Mouse (Mus musculus) intestine, embryonic 14.5 days (tissue): ENCODE measurements around the gene Iqsec2. TPM values are rescaled to one million over a fixed set of nuclear protein-coding genes. Genes with fewer than 3 reads are reported as not detected.

Source experiments
- ATAC-seq: fragments of 200-750 bp; cut with Nextera tagmentation; replicated peaks from 2 replicates; pipeline ENCODE4 v1.8.0; 2017; ENCODE audit warnings: low read depth, moderate number of reproducible peaks, moderate TSS enrichment, moderate library complexity; ENCODE audit not compliant: low FRiP score, low TSS enrichment
- DNase-seq: peaks from one replicate; pipeline ENCODE4 v3.0.0-alpha.2; 2018; ENCODE audit warnings: low spot score
- H3K27ac ChIP-seq: fragments of 300-500 bp; sonication (generic); 2 replicates; pipeline ENCODE4 v1.5.1; 2014; ENCODE audit warnings: low read depth, mild to moderate bottlenecking, control low read depth
- H3K27me3 ChIP-seq: fragments of 300-500 bp; sonication (generic); replicated peaks from 2 replicates; pipeline ENCODE4 v1.6.1; 2014; ENCODE audit warnings: low read length, control low read depth; ENCODE audit not compliant: control insufficient read depth, insufficient read depth
- H3K36me3 ChIP-seq: fragments of 300-500 bp; sonication (generic); 2 replicates; pipeline ENCODE4 v1.6.1; 2014; ENCODE audit warnings: low read length, control low read depth; ENCODE audit not compliant: control insufficient read depth, insufficient read depth
- H3K4me1 ChIP-seq: fragments of 300-500 bp; sonication (generic); replicated peaks from 2 replicates; pipeline ENCODE4 v1.6.1; 2014; ENCODE audit warnings: low read length, control low read depth, mixed read lengths; ENCODE audit not compliant: control insufficient read depth, insufficient read depth
- H3K4me2 ChIP-seq: fragments of 300-500 bp; sonication (generic); 2 replicates; pipeline ENCODE4 v1.6.1; 2014; ENCODE audit warnings: low read length
- H3K4me3 ChIP-seq: fragments of 300-500 bp; sonication (generic); 2 replicates; pipeline ENCODE4 v1.5.1; 2014; ENCODE audit warnings: low read depth, low read length, control low read depth, mixed read lengths
- H3K9ac ChIP-seq: fragments of 300-500 bp; sonication (generic); 2 replicates; pipeline ENCODE4 v1.6.1; 2014; ENCODE audit warnings: mild to moderate bottlenecking, low read length
- H3K9me3 ChIP-seq: fragments of 300-500 bp; sonication (generic); 2 replicates; pipeline ENCODE4 v1.6.1; 2016; ENCODE audit warnings: low read length, control low read depth; ENCODE audit not compliant: control insufficient read depth
- WGBS: fragments of 180-500 bp; shearing (Covaris S2); extraction: QIAGEN DNeasy Blood & Tissue Kit; methylation state at CpG from one replicate; pipeline ENCODE4 v1.1.7; 2014; 5-methylcytosine and 5-hydroxymethylcytosine counted together
- polyA plus RNA-seq: library from polyadenylated mRNA; unstranded; fragments of >200 nt; fragmentation: Nextera tagmentation; extraction: Ambion mirVana; gene quantifications from 2 replicates; pipeline ENCODE4 v1.2.1, GENCODE M21; 2014

The Iqsec2 gene
- polyA plus RNA-seq, 1 experiment from 2014 or later = 3.4 TPM

GRCm38 (mm10) chrX:152244492-152245189 is 100.6 kb downstream of the Iqsec2 start:
- no peak overlapping the region for H3K4me2 ChIP-seq
- DNase-seq = no peak
- H3K36me3 ChIP-seq = peaks cover 92% of the 10 kb centered on the region
- H3K9me3 ChIP-seq = no peaks in the 10 kb centered on the region
- no peak overlapping the region for H3K27ac ChIP-seq
- 91% methylated on average over 2 of the region's 2 CpGs for WGBS
- no peak overlapping the region for H3K4me3 ChIP-seq
- no peaks in the 10 kb centered on the region for H3K27me3 ChIP-seq
- ATAC-seq = no peak
- H3K9ac ChIP-seq = no peak overlapping the region
- no peaks in the 10 kb centered on the region for H3K4me1 ChIP-seq

GRCm38 (mm10) chrX:152271189-152271588 is 127.1 kb downstream of the Iqsec2 start:
- ATAC-seq (no peak), DNase-seq (no peak)
- WGBS = 92% methylated on average over 11 of the region's 11 CpGs

More at GRCm38 (mm10) chrX:152271189-152271588, 127.1 kb downstream of the Iqsec2 start:
- H3K4me1 ChIP-seq = no peaks in the 10 kb centered on the region
- H3K4me3 ChIP-seq = no peak overlapping the region
- H3K27me3 ChIP-seq = no peaks in the 10 kb centered on the region
- no peaks in the 10 kb centered on the region for H3K9me3 ChIP-seq
- no peak overlapping the region for H3K27ac ChIP-seq
- H3K36me3 ChIP-seq = peaks cover 90% of the 10 kb centered on the region
- H3K9ac ChIP-seq = no peak overlapping the region
- H3K4me2 ChIP-seq = no peak overlapping the region

Other genes starting within 250 kb of the Iqsec2 start
- 216 and 217 TPM in 2 replicates for gene Hsd17b10, start 142.4 kb upstream of the Iqsec2 start, polyA plus RNA-seq
- gene Ribc1, start 128.0 kb upstream of the Iqsec2 start, polyA plus RNA-seq = 2.4 and 3.2 TPM in 2 replicates
- 91.5 and 101 TPM in 2 replicates for gene Smc1a, start 127.8 kb upstream of the Iqsec2 start, polyA plus RNA-seq
- gene Kdm5c, start 88.8 kb downstream of the Iqsec2 start, polyA plus RNA-seq = 31.9 and 37.4 TPM in 2 replicates
- gene Kantr, start 183.2 kb downstream of the Iqsec2 start, polyA plus RNA-seq = 14.9 and 18.5 TPM in 2 replicates
- 23.4 and 23.5 TPM in 2 replicates for gene Tspyl2, start 198.2 kb downstream of the Iqsec2 start, polyA plus RNA-seq
- 3.9 and 4.2 TPM in 2 replicates for gene Gpr173, start 224.4 kb downstream of the Iqsec2 start, polyA plus RNA-seq